Mouse (Mus musculus) thymus, postnatal 14 days (tissue): ENCODE data around the gene Otub1.

Source experiments
- DNase-seq: peaks from one replicate; pipeline ENCODE4 v3.0.0; 2021

The Otub1 gene

DNA sequence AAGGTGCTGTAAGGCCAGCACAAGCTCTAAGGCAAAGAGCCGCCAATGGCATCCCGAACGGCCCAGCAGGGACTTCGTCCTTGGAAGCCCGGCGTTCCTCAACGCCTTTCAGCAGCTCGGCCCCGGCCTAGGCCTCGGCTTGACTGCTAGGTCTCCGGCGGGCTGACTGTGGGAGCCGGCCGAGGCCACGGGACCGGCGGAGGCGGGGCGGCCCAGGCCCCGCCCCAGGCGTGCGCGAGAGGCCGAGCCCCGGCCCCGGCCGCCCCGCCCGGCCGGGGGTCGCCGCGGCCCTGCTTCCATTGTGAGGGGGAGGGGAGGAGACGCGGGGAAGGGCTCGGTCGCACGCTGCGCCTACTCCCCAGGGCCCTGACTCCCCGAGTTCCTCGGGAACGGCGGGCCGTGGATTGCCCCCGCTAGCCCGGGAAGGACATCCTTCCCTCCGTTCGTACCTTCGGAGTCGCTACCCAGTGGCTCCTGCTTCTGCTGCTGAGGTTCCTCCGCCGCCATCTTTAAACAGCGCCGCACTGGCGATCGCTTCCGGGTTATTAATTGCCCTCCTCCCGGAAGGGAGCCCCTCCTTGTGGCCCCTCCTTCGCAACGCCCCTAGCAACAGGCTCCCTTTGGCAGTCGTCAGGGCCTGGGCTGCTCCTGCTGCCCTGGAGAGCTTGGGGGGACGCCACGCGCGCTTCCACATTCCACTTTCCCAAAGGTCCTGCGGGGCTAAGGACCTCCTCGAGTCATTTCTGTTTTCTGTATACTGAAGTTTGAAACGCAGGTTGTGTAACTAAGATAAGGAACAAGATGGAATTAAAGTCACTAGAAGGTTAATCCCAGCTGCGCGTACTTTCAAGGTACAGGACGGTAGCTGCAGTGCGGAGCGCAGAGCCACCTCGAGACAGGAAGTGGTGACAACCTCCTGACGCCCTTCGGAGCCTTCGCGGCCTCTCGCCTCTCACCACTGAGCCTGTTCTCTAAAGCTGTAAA lies at the start of gene Otub1:
Gene Otub1 (minus strand): TSS at position 564 of the 984 bp plus-strand sequence.
- peak; percentile 94 for DNase-seq

- DNase-seq = no peak
Measured at GRCm38 (mm10) chr19:7246021-7246420, 39.9 kb upstream of the Otub1 start.

DNA sequence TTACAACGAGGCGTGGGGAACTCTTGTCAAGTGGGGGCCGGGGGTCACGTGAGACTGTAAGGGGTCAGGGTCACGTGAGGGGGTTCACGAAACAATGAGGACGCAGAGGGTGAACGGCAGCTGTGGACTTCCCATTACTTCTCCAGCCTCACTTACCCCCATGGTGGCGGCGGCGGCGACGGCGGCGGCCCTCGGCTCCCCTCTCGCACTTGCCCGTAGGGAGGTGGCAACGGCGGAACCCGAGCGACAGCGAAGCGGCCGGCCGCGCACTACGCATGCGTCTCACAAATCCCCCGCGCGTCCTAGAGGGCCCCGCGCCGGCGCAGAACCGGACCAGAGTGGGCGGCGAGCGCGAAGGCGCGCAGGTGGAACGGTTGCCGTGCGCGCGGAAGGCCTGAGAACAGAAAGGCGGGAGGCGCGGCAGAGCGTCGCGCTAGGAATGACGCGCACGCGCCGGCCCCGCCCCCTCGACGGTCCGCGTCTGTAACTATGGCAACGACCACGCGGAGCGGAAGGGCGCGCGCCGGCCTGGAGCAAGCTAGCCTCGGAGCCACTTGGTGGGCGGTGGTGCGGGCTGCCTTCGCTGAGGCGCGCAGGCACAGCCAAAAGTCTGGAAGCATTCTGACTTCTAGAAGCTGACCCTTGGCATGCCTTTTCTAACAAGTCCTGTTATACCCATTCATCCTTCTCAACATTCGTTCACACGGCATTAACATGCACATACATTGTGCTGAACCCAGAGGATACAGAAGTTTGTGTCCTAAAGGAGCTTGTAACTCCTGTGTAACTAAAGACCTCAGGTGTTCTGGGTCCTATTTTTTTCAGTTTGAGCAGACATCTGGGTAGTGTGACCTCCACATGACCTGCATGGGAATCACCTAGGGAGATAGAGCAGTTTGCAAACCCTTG lies 34.9 kb upstream of the Otub1 start, which contains the start of gene Naa40:
Gene Naa40 (minus strand): TSS at position 402 of the 909 bp plus-strand sequence.
- DNase-seq = peak; percentile 95

- peak; percentile 40 for DNase-seq
Measured at GRCm38 (mm10) chr19:7240291-7240690, 34.2 kb upstream of the Otub1 start.

- DNase-seq = no peak
Measured at GRCm38 (mm10) chr19:7239574-7239973, 33.5 kb upstream of the Otub1 start.

DNA sequence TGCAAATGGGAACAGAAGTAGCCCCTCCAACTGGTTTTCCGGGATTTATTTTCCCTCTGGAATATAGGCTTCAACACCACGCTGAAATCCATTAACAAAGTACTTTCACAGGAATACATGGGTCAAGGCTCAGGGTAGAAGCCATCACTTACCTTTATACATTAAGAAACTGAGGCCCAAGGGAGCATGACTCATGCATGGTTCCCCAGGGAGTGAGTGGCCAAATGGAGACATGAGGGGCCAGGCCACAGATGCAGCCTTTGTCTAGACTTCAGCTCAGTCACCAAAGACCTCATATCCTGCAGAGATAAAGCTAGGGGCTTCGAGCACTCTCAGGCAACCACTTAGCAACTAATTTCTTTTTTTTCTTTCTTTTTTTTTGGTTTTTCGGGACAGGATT lies 30.6 kb upstream of the Otub1 start:
- DNase-seq = no peak

GRCm38 (mm10) chr19:7236011-7236410 lies 29.9 kb upstream of the Otub1 start:
- DNase-seq = no peak

DNA sequence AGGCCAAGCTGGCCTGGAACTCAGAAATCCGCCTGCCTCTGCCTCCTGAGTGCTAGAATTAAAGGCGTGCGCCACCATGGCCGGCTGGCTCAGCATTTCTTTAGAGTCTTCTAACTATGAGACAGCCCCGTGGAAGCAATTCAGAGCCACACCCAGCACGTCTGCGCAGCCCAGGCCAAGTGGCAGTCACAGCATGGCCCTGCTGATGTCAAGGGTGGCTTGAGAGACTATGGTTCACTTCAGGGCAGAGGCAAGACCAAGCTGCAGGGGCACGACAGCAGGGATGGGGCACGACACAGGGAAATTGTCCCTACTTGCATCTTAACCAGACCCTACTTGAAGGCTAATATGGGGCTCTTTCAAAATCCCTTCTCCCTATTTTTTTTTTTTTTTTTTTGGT lies 29.3 kb upstream of the Otub1 start:
- DNase-seq = no peak

- peak; percentile 83 for DNase-seq
Measured at GRCm38 (mm10) chr19:7234537-7235221, 28.6 kb upstream of the Otub1 start.

DNA sequence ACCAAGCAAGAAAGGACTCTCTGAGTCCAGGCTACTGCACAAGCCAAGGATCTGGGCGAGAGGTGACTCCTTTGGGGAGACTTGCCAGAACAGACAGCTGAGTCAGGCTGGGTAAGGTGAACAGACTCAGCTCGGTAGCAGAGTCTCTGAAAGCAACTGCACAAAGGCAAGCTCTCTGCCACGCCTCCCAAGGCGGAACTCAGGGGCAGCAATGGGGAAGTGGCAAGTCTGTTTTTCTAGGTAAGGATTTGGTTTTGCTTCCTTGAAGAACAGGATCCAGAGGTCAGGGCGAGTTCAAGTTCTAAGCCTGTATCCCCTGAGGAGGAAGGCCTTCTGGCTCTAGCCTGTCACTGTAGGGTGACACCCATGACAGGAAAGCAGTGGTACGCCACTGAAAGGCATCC lies 20.4 kb upstream of the Otub1 start:
- no peak for DNase-seq

GRCm38 (mm10) chr19:7225096-7225690 lies 19.1 kb upstream of the Otub1 start:
- no peak for DNase-seq

DNA sequence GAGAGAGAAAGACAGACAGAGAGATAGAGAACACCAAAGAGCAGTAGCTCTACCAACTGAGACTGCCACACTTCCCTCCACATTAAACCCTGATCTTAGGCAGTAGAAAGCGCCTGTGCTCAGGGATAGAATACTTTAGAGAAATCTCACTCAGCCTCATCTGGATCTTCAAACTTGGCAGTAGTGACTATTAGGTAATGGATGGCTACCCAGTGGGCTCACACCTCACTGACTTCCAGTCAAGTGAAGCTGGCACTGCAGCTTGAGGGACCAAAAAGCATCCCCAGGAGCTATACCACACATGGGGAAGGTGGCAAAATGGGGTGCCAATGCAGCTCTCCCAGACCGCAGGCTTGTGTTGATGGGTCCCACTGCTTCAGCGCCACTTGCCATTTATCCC lies 18.1 kb upstream of the Otub1 start:
- no peak for DNase-seq

- no peak for DNase-seq
Measured at GRCm38 (mm10) chr19:7223488-7223887, 17.4 kb upstream of the Otub1 start.

DNA sequence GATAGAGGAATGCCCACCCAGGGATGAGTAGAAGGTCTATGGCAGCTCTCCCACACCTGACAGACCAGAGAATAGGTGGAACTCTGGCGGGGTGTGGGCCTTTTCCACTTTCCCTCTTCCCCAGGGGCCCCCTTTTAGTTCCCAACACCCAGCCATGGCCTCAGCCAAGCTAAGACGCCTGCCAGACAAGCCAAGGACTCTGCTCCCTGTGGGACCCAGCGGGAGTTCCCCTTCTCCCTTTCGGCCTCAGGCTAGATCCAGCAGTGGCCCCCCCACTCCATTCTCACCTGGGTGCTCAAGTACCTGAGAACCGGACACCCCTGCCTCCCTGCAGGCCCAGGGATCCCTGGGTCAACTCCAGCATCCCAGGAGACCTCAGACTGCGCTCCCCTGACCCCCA lies 16.1 kb upstream of the Otub1 start:
- DNase-seq = no peak

- DNase-seq = no peak
Measured at GRCm38 (mm10) chr19:7218753-7219152, 12.6 kb upstream of the Otub1 start.

GRCm38 (mm10) chr19:7217926-7218267 lies 11.8 kb upstream of the Otub1 start:
- no peak for DNase-seq

- DNase-seq = peak; percentile 91
Measured at GRCm38 (mm10) chr19:7217162-7217925, 11.2 kb upstream of the Otub1 start, which contains the start of gene Cox8a. Gene Cox8a, minus strand, starts transcription at chr19:7217616.

DNA sequence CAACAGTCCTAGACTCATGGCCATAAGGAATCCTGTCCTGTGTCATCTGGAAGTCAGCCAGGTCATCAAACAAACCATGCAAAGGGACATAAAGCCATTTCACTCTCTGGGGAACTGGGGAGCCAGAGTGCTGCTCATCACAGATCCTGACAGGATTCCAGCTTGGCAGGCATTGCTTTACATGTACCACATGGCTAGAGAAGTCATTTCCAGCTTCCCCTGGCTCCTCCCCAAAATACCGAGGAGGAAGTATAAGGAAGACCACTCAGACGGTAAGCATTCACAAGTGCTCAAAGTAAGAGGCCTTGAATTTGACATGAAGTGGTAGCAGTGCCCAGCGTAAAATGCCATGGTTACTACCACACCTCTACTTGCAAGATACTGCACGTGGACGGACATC lies 8.4 kb upstream of the Otub1 start:
- no peak for DNase-seq

- DNase-seq = no peak
Measured at GRCm38 (mm10) chr19:7213010-7213409, 6.9 kb upstream of the Otub1 start.

GRCm38 (mm10) chr19:7212216-7212615 lies 6.1 kb upstream of the Otub1 start:
- DNase-seq = no peak

DNA sequence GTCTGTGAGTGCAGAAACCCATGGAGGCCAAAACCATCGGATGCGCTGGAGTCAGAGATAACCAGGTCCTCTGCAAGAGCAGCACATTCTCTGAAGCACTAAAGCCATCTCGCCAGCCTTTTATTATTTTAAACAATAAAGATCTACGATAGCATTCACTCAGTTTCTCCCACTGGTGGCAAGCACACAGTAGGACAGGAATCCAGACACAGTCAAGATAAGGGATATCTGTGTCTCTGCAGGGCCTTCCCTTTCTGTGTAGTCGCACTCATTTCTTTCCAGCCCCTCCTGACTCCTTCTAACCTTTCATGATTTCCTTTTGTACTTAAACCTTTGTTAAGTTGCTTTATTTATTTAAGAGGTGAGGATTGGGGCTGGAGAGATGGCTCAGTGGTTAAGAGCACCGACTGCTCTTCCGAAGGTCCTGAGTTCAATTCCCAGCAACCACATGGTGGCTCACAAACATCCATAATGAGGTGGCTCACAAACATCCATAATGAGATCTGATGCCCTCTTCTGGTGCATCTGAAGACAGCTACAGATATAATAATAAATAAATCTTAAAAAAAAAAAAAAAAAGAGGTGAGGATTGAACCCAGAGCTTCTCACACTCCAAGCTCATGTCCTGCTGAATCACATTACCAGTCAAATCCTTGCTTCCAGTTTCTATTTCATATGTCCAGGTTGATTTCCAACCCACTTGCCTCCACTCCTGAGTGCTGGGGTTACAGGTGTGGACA lies 4.0 kb upstream of the Otub1 start:
- DNase-seq = no peak
